Mouse (Mus musculus): ENCODE measurements around the gene Reps1.

The Reps1 gene

DNA sequence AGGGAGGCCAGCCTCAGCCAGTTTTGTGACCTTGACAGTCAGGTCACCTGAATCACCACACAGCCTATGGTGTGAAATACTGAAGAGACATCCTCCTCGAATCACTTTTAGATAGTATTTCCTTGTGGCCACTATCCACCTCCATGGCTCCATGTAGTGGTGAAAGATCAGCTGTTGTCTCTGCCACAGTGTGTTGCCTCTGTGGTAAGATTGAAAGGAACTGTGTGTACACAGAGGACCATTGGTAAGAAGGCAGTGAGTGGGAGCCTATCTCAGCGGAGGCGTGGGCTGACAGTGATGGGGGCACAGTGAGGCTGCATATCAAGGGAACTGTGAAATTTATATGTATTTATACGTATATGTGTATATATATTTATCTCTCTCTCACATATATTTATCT is 5.9 kb downstream of the Reps1 start:
- in situ Hi-C loops (cut with MboI; ENCODE audit: low sequenced_read_pairs): no loop called here

DNA sequence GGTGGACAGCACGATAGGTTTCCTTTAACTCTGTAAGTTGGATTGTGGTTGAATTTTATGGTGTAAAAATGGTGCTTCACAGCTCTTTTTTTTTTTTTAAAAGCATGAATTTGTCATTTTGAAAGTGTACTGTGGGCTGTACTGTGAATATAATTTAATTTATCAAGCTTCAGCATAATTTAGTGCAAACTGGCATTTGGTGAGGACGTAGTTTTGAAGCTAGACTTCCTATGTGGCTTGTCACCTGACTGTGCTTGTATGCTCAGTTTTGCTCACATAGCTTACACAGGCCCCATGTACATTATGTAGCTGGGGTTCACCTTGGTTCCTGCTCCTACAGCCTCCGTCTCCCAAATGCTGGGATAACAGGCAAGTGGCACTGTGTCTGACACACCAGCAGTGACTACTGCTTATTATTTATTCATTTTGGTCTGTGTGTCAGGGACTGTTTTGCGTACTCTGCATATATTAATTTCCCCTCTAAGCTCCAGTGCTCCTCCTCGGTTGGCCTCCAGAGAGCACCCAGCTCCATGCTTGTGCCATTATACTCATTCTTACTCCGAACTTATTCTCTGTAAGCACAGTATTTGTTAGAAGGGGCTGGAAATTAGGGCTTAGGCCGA is 9.1 kb downstream of the Reps1 start:
- in situ Hi-C loops (cut with MboI; ENCODE audit: low sequenced_read_pairs): no loop called here

DNA sequence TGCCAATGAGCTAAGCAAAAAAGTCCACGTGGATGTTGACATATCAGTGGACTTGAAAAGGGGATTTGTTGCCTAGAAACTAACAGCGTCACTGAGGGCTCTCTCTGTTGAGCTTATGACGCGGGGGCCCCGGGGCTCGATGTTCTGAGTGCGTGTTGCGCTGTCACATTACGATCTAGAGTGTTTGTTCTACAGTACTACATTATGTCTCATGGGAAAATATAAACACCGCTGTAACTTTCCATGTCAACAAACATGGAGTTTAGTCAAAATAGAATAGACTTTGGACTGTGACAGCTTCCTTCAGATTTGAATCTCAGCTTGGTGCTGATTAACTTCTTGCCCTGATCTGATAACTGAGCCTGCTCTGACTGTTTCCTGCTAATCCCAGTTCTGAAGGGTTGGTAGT is 10.4 kb downstream of the Reps1 start:
- in situ Hi-C loops (cut with MboI; ENCODE audit: low sequenced_read_pairs): no loop called here

DNA sequence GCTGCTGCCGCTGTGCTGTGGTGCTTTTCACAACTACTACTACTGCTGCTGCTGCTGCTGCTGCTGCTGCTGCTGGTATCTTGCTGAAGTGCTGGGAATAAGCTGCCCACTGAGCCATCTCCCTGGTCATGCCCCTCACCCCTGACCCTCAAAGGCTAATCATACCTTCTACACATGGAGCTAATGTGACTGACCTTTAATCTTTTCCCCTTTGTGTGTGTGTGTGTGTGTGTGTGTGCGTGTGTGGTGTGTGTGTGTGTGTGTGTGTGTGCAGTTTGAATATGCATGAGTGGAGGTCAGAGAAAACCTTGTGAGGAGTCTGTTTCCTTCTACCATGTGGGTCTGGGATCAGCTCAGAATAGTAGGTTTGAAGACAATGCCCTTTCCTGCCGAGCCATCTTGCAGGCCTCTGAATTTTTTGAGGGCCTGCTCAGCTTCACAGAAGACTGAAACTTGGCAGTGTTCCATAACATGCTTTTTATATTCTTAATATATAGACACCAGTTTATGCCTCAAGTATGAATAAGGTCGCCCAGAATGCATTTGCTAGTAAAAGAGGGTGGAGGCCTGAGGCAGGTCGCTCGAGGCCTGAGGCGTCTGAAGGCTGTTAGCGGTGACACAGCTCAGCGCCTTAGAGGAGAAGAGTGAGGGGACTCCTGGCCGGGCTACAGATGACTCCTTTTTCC is 12.2 kb downstream of the Reps1 start:
- in situ Hi-C loops (cut with MboI; ENCODE audit: low sequenced_read_pairs): no loop called here

DNA sequence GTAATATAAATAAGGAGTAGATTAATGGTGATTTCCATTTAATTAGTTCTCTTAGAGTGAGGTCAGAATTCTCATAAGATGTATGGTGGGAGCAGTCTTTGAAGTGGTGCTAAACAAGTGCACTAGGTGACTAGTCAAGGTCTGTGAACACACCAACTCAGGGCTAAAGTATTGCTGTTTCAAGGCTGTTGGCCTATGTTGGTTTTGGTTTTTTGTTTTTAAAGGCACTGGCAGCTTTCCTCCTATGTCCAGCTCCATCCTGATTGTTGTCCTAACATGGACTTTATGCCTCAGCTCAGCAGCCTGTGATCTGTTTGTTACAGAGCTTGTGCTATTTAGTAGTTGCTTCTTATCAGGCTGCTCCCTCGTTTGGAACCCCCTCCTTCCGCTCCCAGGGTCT is 13.2 kb downstream of the Reps1 start:
- in situ Hi-C loops (cut with MboI; ENCODE audit: low sequenced_read_pairs): no loop called here

DNA sequence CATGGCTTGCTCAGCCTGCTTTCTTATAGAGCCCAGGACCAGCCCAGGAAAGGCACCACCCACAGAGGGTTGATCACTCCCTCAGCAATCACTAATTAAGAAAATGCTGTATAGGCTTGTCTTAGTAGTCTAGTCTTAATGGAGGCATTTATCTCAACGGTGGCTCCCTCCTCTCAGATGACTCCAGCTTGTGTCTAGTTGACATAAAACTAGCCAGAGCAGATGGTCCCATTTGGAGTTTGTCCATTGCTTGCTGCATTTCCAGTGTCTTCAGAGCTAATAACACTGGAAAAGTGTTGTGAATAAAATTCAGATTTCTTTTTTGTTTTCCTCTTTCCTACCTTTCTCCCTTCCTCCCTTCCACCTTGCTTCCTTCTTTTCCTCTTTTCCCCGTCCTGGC is 13.9 kb downstream of the Reps1 start:
- in situ Hi-C loops (cut with MboI; ENCODE audit: low sequenced_read_pairs): no loop called here

DNA sequence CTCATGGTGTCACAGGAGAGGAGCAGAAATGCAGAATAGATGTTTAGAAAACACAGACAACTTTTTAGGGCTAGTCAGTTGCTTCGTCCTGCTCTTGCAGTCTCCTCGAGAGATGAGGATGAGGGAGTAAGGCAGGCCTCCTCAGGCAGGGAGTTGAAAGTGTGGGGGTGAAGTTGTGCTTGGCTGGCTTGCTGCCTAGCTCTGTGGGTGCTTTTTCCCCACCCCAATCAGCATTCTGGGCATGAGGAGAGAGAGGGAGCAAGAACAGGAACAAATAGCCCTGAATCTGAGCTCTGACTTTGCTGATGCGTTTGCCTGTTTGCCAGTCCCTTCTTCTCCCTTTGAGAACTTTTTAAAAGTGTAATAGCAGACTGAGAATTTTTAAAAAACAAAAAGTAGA is 14.5 kb downstream of the Reps1 start:
- in situ Hi-C loops (cut with MboI; ENCODE audit: low sequenced_read_pairs): no loop called here

DNA sequence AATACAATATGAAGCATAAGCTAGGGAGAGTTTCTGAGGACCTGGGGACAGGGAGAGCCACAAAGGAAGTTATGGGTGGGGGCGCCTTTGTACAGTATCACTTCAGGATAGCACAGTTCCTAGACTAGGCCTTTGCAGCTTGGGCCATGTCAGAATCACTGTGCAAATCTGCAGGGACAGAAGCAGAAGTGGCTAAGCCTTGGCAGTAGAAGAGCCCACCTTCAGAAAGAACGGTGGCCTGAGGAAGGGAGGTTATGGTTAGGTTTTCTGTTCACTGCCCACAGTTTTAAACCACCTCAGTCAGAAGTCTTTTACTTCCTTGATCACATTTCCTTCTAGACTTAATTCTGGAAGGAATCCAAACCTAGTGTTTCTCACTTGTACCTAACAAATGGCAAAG is 15.0 kb downstream of the Reps1 start:
- in situ Hi-C loops (cut with MboI; ENCODE audit: low sequenced_read_pairs): no loop called here

DNA sequence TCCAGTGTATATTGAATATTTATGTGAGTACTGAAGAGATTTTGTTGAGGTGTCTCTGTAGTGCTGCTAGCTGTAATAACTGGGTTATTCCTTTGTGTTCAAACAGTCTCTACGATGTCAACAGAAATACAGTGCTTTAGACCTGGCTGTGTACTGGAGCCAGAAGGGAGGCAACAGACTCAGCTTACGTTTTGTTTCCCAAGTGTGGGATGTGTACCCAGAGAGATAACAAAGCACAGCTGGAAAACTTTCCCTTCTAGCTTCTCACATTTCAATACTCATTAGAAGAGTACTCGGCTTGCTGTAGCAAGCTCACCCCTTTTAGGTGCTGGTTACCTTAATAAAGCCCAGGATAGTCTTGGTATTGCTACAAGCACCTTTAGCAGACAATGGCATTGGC is 17.2 kb downstream of the Reps1 start:
- in situ Hi-C loops (cut with MboI; ENCODE audit: low sequenced_read_pairs): no loop called here

DNA sequence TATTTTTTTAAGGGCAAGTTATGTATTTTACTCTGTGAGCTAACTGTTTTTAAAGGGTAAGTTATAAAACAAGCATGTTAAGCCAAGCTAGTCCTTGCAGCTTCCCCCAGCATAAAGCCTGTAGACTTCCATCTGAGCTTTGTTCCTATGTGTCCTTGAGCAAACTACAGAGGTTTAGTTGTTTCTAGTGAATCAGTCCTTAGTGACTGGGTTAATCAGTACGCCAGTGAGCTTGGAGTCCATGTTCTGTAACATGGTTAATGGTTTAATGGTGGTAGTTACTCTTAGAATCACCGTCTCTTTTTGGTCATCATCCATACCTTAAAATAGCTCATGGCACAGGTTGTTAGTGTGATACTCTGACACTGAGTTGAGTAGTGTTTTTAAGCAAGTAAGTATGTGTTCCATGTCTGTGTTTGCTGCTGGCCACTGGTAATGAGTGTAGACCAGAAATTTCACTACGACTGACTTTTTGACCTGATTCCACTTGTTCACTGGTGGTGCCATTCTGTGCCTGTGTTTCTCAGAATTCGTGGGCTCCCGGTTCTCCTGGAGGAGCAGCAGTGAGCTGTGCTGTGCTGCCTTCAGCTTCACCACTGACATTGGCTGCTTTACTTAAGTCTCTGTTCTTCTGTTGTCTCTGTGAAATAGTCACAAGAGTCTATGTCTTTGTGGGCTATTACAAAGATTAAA is 18.9 kb downstream of the Reps1 start:
- in situ Hi-C loops (cut with MboI; ENCODE audit: low sequenced_read_pairs): no loop called here

DNA sequence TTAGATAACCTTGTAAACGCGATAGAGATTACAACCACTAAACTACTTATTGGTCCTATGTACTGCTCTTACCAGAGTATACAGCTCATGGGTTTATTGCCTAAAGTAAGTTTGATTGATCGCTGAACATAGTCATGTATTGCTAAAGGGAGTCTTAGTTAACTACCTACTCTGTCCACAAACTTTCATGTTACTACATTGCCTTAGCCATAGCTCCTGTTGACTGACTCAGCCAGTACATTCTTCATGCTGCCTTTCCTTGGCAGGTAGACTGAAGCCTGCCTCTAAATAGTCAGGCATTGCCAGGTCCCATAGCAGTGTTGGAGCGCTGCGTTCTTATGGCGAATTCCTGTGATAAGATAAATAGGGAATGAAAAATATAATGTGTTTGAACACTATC is 20.2 kb downstream of the Reps1 start:
- in situ Hi-C loops (cut with MboI; ENCODE audit: low sequenced_read_pairs): no loop called here

DNA sequence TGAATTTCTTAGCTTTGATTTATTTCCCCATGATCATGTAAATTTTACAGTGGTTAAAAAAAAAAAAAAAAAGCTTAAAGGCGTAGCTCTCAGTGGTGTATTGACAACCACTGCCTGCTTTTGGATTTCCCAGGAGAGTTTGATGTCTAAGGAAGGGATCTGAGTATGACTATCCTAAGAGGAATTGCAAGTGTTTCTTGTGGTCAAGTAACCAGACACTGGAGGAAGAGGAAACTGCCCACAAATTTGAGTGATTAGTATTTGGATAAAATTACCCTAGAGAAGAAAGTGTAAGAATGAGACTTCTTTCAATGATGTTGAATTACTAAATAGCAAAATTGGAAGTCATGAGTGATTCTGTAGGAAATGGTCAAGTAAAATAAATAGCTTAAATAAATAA is 25.9 kb downstream of the Reps1 start:
- in situ Hi-C loops (cut with MboI; ENCODE audit: low sequenced_read_pairs): no loop called here

DNA sequence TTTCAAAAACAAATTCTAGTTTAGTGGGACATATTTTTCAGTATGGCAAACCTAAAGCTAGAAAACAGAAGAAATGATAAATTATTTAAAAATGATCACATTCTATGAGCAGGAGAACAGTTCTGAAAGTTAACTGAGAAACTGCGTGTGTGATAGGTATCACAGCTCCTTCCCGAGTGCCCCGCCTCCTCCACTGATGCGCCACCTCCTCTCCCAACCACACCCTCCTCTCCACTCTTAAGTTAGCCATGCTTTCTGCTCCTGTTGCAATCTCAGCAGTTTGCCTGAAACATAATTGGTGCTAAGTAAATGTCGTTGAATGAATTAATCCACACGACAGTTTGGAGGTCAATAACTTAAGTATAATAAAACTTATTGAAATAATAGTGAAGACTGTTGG is 27.1 kb downstream of the Reps1 start:
- in situ Hi-C loops (cut with MboI; ENCODE audit: low sequenced_read_pairs): no loop called here

DNA sequence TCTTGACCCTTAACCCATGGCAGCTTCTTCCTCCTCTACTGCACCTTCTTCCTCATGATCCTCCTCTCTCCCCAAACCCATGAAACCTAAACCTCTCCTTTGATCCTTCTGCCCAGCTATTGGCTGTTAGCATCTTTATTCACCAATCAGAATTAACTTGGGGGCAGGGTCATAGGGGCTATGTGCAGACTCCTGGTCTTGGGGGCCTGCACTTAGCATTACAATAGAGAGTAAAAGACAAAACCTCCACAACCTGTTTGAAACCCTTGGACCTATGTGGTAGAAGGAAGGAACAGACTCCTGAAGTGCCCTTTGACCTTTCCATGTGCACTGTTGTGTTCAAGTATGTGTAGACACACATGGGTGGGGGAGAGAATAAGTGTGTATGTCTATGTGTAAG is 35.0 kb downstream of the Reps1 start:
- in situ Hi-C loops (cut with MboI; ENCODE audit: low sequenced_read_pairs): no loop called here

DNA sequence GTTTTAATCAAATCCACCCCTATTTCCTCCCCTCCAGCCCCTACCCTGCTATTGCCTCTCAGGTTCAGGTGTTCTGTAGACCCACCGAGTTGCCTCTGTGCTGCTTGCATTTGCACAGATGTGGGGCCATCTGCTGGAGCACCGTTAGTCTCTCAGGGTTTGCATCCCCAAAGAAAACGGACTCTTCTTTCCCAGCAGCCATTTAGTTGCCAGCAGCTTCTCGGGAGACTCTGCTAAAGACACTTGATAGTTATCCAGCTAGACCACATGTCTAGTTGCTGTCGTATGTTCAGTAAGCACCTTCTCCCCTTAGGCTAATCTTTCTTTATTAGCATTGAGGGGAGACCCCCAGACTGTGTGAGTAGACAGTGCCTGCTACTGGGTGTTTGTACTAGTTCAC is 46.5 kb downstream of the Reps1 start:
- in situ Hi-C loops (cut with MboI; ENCODE audit: low sequenced_read_pairs): no loop called here

DNA sequence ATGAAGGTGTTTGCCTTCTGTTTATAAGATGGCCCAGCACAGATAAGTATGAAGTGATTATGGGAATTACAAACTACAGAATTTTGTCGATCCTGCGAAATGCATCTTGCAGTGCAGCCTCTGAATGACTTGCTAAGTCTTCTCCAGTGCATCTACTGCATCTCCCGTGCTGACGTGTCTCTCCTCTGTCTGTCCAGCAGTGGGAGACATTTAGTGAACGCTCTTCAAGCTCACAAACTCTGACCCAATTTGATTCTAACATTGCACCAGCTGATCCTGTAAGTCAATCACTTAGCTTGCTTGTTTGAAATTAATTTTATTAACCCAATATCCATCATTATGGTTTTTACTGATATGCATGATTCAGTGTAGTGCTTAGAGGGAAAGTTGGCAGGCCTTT is 51.8 kb downstream of the Reps1 start:
- in situ Hi-C loops (cut with MboI; ENCODE audit: low sequenced_read_pairs): no loop called here

DNA sequence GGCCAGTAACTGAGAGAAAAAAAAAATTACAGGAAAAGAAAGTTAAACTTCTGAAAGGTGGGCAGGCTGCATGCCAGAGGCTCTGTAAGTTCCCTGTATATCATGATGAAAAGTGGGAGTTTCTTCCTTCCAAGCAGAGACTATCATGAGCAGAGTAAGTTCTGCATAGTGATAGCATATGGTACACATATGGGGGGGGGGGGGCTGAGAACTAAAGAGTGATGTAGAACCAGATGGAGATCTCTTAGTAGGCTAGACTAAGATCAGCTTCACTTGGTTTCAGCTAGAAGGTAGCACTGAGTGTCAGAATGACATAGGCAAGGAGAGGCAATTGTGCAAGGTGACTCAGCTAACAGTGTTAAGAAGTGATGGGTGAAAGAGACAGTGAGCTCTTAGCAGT is 55.3 kb downstream of the Reps1 start:
- in situ Hi-C loops (cut with MboI; ENCODE audit: low sequenced_read_pairs): no loop called here

DNA sequence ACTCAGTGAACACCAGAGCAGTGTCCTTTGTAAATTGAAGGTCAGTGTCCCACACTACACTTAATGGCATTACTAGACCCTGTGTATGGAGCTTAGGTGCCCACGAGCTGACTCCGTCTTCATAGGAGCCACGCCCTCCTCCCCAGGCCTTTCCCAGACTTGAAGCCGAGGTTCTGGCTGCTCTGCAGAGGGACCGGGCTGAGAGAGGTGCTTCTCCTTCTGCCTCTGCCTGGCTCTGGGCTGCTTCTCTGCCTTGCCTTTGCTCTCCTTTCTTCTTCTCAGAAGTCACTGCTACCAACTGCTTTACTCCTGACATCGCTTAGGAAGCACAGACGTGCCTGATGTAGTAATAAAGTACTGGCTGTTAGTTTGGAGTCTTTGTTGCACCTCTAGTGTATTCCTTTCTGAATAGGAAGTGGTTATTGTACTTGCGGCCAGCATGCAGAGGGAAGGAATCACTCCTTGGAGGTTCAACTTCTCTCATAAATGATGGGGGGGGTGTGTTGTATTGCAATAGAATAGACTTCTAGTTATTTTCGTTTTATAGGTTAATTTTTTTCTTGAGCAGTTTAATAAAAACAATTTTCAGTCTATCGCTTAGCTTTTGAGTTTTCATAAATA is 57.9 kb downstream of the Reps1 start:
- in situ Hi-C loops (cut with MboI; ENCODE audit: low sequenced_read_pairs): no loop called here

DNA sequence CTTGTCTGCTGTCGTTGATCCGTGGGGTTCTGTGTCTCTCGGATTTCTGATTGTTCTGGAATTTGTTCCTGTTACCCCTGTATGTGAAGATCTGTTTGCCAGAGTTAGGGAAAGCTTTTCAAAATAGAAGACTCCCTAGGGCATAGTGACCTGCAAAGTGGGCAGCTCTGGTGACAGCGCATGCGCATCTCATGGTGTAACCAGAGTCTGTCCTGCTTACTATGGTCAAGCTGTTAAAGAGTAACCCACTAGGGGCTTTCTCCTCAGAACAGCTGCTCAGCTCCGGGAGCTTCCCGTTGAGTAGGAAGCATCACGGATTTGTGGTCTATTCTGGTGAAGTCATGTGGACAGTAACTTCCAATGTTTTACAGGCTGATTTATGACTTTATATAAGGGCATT is 62.7 kb downstream of the Reps1 start:
- in situ Hi-C loops (cut with MboI; ENCODE audit: low sequenced_read_pairs): no loop called here

DNA sequence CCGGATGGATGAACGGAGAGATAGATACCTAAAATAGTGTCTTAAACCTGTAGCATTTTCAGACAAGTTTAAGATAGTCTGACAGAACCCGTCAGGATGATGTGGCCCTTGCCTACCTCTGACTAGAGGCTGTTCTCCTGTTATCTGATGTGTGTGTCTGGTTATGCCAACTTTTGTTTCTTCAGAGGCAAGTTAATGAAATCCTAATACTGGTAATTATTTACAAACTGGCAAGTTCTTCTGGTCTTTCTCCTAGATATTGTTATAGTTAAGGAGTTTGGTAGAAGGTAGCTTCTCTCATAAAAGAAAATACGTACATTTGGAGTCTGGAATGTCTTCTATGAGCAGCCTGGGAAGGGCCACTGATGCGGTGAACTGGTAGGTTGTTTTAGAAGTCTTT is 74.6 kb downstream of the Reps1 start:
- in situ Hi-C loops (cut with MboI; ENCODE audit: low sequenced_read_pairs): no loop called here

DNA sequence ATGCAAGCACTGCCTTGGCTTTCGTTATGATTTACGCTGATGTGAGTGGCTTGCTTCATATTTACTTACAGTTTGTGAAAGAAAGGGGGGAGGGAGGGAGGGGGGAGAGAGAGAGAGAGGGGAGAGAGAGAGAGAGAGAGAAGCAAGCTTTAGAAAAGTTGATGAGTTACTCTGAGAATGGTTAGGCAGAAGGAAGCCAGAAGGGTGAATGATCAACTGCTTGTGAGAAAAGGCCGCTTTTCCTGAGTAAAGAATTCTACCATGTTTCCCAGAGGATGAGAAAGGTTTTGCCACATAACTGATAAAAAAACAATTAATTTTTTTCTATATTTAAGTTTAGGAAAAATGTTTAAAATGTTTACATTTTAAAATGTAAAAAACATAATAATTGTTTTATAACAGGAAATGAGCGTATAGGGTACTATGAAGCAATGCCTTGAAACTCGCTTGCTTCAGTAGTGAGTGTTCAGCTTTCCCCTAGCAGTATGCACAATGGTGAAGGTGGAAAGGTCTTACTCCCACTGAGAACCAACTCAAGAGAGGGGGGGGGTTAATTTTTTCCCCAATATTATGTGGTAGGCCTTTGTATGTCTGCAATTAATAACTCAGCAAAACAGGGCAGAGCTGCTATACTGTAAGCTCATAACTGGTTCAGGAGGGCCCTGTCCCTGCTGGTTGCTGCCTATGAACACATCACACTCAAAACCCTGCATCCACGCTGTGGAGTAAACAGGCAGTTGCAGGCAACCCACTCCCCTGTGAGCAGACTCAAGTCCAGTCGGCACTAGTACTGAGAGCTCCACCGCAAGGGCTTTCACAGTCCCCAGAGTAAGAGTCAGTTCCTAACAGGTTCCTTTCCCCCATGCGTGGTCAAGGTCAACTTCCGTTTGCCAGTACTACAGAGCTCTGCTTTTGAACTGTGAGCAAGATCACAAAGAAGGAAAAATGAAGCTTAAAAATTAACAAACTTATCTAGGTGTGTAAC is 76.3 kb downstream of the Reps1 start:
- in situ Hi-C loops (cut with MboI; ENCODE audit: low sequenced_read_pairs): no loop called here

All from CH12F3 (cell line).